Mouse (Mus musculus) heart, embryonic 10.5 days (tissue): ENCODE measurements around the gene Cdk17. TPM values are rescaled to one million over a fixed set of nuclear protein-coding genes. Genes with fewer than 3 reads are reported as not detected.

Source experiments
- DNase-seq: peaks from one replicate; pipeline ENCODE4 v3.0.0-alpha.2; 2017; ENCODE audit warnings: low spot score
- H3K27ac ChIP-seq: fragments of 300-500 bp; sonication (generic); 2 replicates; pipeline ENCODE4 v1.5.1; 2016; ENCODE audit warnings: mild to moderate bottlenecking
- H3K27me3 ChIP-seq: fragments of 300-500 bp; sonication (generic); 2 replicates; pipeline ENCODE4 v1.6.1; 2016; ENCODE audit warnings: mild to moderate bottlenecking; ENCODE audit not compliant: poor library complexity, insufficient read depth, severe bottlenecking
- H3K36me3 ChIP-seq: fragments of 300-500 bp; sonication (generic); 2 replicates; pipeline ENCODE4 v1.6.1; 2016; ENCODE audit warnings: mild to moderate bottlenecking, moderate library complexity
- H3K4me1 ChIP-seq: fragments of 300-500 bp; sonication (generic); 2 replicates; pipeline ENCODE4 v1.6.1; 2016; ENCODE audit warnings: mild to moderate bottlenecking
- H3K4me3 ChIP-seq: fragments of 300-500 bp; sonication (generic); 2 replicates; pipeline ENCODE4 v1.5.1; 2016; ENCODE audit warnings: mild to moderate bottlenecking, moderate library complexity
- H3K9me3 ChIP-seq: fragments of 300-500 bp; sonication (generic); 2 replicates; pipeline ENCODE4 v1.6.1; 2016; ENCODE audit warnings: mild to moderate bottlenecking, moderate library complexity
- WGBS: fragments of 180-500 bp; shearing (Covaris S2); methylation state at CpG from one replicate; pipeline ENCODE4 v1.1.7; 2016; 5-methylcytosine and 5-hydroxymethylcytosine counted together
- polyA plus RNA-seq: library from polyadenylated mRNA; unstranded; fragments of >200 nt; fragmentation: Nextera tagmentation; extraction: Ambion mirVana; gene quantifications from 2 replicates; pipeline ENCODE4 v1.2.1, GENCODE M21; 2016

The Cdk17 gene
- polyA plus RNA-seq, 1 experiment from 2014 or later = 20.0 TPM

DNA sequence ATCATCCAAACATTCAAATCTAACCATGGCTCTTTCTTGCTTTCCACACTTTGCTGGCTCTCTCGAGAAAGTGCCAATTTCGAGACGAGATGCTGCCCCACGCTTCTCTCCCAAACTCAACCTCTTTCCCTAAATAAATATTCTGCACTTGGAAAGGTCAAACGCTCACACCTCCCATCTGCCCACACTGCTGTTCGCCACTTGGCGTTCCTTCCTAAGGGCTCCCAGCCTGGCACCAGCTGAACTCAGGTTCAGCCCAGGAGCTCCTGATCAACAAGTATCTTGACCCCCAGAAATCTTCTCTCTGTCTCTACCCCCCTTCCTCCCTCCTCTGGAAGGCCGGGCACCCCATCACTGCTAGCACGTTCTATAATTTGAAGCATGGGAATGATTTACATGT is 116.2 kb downstream of the Cdk17 start:
- peak overlapping the region; percentile 71 for H3K27ac ChIP-seq
- 60% methylated on average over 9 of the region's 9 CpGs for WGBS
- peaks cover 66% of the 10 kb centered on the region for H3K4me1 ChIP-seq
- peak overlapping the region; percentile 51; the same call in 1 of the 2 replicates for H3K4me3 ChIP-seq
- H3K27me3 ChIP-seq = no peaks in the 10 kb centered on the region
- H3K9me3 ChIP-seq = no peaks in the 10 kb centered on the region
- peaks cover 31% of the 10 kb centered on the region for H3K36me3 ChIP-seq
- no peak for DNase-seq

- Histone ChIP-seq H3K4me1 (peaks cover 69% of the 10 kb centered on the region), H3K27me3 (no peaks in the 10 kb centered on the region), H3K36me3 (peaks cover 34% of the 10 kb centered on the region), H3K27ac (no peak overlapping the region), H3K4me3 (no peak overlapping the region), H3K9me3 (no peaks in the 10 kb centered on the region)
- WGBS = 78% methylated on average over 8 of the region's 8 CpGs
- no peak for DNase-seq
These were observed 117.7 kb downstream of the Cdk17 start for GRCm38 (mm10) chr10:93278361-93278760.

GRCm38 (mm10) chr10:93279062-93279461 is 118.4 kb downstream of the Cdk17 start:
- Histone ChIP-seq H3K4me1 (peaks cover 65% of the 10 kb centered on the region), H3K27ac (peak overlapping the region; percentile 18; the same call in 1 of the 2 replicates), H3K36me3 (peaks cover 40% of the 10 kb centered on the region), H3K27me3 (no peaks in the 10 kb centered on the region), H3K9me3 (no peaks in the 10 kb centered on the region), H3K4me3 (no peak overlapping the region)
- 88% methylated on average over 9 of the region's 9 CpGs for WGBS
- no peak for DNase-seq

DNA sequence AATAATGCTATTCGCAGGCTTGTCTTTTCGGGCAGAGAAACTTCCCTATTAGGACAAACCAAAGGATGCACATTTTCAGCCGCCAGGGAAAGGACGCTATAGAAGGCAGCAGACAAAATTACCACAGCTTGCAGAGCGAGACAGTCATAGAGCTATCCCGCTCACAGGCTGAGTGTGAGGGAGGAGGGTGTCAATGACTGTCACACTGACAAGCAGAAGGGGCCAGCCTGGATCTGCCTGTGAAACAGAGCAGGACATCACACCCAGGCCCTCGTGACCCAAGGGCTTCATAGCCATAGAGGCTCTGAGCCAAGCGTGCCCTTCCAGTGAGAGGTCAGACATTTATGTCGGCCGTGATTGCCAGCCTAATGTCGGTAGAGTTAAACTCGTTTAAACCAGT is 119.9 kb downstream of the Cdk17 start:
- Histone ChIP-seq H3K36me3 (peaks cover 47% of the 10 kb centered on the region), H3K27ac (peak overlapping the region; percentile 80), H3K27me3 (no peaks in the 10 kb centered on the region), H3K9me3 (no peaks in the 10 kb centered on the region), H3K4me1 (peaks cover 60% of the 10 kb centered on the region), H3K4me3 (no peak overlapping the region)
- peak; percentile 85 for DNase-seq
- WGBS = 58% methylated on average over 12 of the region's 12 CpGs

DNA sequence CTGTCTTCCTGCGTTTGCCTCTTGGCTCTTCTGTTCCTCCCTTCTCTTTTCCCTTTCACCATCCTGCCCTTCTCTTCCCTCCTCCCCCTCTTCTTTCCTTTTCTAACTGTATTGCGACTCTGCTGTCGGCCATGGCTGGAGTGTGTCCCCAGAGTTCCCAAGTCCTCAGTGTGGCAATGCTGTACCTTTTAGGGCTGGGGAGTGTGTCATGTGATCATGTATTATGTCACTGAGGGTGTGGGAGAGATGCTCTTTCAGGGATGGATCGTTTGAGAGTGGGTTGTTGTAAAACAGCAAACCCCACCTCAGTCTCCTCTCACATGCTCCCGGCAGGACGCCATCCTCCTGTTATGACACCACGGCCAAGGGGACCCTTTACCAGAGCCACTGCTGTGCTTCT is 120.4 kb downstream of the Cdk17 start:
- DNase-seq = no peak
- H3K9me3 ChIP-seq = no peaks in the 10 kb centered on the region
- H3K36me3 ChIP-seq = peaks cover 47% of the 10 kb centered on the region
- H3K4me3 ChIP-seq = no peak overlapping the region
- H3K27ac ChIP-seq = peak overlapping the region; percentile 80
- peaks cover 56% of the 10 kb centered on the region for H3K4me1 ChIP-seq
- no peaks in the 10 kb centered on the region for H3K27me3 ChIP-seq
- 74% methylated on average over 7 of the region's 7 CpGs for WGBS

DNA sequence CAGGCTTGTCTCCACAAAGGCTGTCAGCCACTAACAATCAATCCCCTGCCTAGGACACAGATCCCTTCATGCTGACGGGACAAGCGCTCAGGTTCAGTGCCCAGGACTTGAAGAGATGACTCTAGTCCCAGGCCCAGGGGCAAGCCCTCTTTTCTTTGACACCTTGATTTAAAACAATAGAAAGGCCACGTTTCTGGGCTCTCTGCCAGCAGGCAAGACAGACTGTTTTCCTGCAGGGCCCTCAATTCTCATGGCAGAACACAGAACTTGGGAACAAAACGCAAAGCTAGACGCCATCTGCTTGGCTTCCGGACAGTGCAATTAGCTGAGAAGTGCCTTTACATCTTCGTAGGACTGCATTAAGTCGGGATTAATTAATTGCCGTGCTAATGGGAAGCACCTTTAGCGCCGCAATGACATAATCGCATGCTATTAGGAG is 121.9 kb downstream of the Cdk17 start:
- H3K36me3 ChIP-seq = peaks cover 51% of the 10 kb centered on the region
- 67% methylated on average over 12 of the region's 12 CpGs for WGBS
- no peak overlapping the region for H3K4me3 ChIP-seq
- H3K4me1 ChIP-seq = peaks cover 44% of the 10 kb centered on the region
- H3K27me3 ChIP-seq = no peaks in the 10 kb centered on the region
- peak overlapping the region; percentile 45; the same call in 1 of the 2 replicates for H3K27ac ChIP-seq
- H3K9me3 ChIP-seq = no peaks in the 10 kb centered on the region
- DNase-seq = no peak

DNA sequence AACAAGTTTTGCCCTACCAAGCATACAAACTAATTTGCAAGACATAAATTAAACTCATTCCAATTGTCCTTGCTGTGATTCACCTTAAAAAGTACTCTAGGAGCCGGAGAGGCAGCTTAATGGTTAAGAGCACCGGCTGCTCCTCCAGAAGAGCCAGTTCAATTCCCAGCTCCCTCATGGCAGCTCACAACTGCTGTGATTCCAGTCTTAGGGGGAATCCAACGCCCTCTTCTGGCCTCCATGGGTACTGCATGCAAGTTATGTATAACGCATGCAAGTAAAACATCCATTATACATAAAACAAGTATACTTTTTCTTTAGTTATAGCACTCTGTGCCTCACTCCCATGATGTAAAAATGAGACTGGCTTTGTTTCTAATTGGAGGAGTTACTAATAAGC is 122.6 kb downstream of the Cdk17 start:
- H3K9me3 ChIP-seq = no peaks in the 10 kb centered on the region
- H3K27ac ChIP-seq = no peak overlapping the region
- H3K4me1 ChIP-seq = peaks cover 42% of the 10 kb centered on the region
- 72% methylated on average over 4 of the region's 4 CpGs for WGBS
- H3K36me3 ChIP-seq = peaks cover 49% of the 10 kb centered on the region
- H3K4me3 ChIP-seq = no peak overlapping the region
- H3K27me3 ChIP-seq = no peaks in the 10 kb centered on the region
- DNase-seq = no peak

GRCm38 (mm10) chr10:93285489-93285888 is 124.8 kb downstream of the Cdk17 start:
- no peaks in the 10 kb centered on the region for H3K27me3 ChIP-seq
- H3K4me1 ChIP-seq = peaks cover 37% of the 10 kb centered on the region
- no peaks in the 10 kb centered on the region for H3K9me3 ChIP-seq
- no peak for DNase-seq
- 58% methylated on average over 5 of the region's 5 CpGs for WGBS
- H3K36me3 ChIP-seq = peaks cover 35% of the 10 kb centered on the region
- H3K4me3 ChIP-seq = no peak overlapping the region
- H3K27ac ChIP-seq = 0 out of 2 replicates have a peak overlapping the region, but pooled peaks have one; percentile 29

GRCm38 (mm10) chr10:93287551-93288145 is 127.0 kb downstream of the Cdk17 start:
- 76% methylated on average over 8 of the region's 8 CpGs for WGBS
- Histone ChIP-seq H3K36me3 (peaks cover 26% of the 10 kb centered on the region), H3K27me3 (no peaks in the 10 kb centered on the region), H3K4me3 (no peak overlapping the region), H3K4me1 (peaks cover 30% of the 10 kb centered on the region), H3K9me3 (no peaks in the 10 kb centered on the region), H3K27ac (peak overlapping the region; percentile 56; the same call in 1 of the 2 replicates)
- no peak for DNase-seq

- no peak for DNase-seq
- Histone ChIP-seq H3K4me1 (peaks cover 29% of the 10 kb centered on the region), H3K4me3 (no peak overlapping the region), H3K36me3 (peaks cover 24% of the 10 kb centered on the region), H3K27me3 (no peaks in the 10 kb centered on the region), H3K27ac (no peak overlapping the region), H3K9me3 (no peaks in the 10 kb centered on the region)
- 57% methylated on average over 4 of the region's 4 CpGs for WGBS
These were observed 127.7 kb downstream of the Cdk17 start for GRCm38 (mm10) chr10:93288336-93288735.

GRCm38 (mm10) chr10:93289404-93289803 is 128.7 kb downstream of the Cdk17 start:
- no peaks in the 10 kb centered on the region for H3K9me3 ChIP-seq
- no peak overlapping the region for H3K4me3 ChIP-seq
- H3K4me1 ChIP-seq = peaks cover 35% of the 10 kb centered on the region
- no peaks in the 10 kb centered on the region for H3K27me3 ChIP-seq
- no peak for DNase-seq
- peaks cover 14% of the 10 kb centered on the region for H3K36me3 ChIP-seq
- WGBS = 67% methylated on average over 6 of the region's 6 CpGs
- no peak overlapping the region for H3K27ac ChIP-seq

DNA sequence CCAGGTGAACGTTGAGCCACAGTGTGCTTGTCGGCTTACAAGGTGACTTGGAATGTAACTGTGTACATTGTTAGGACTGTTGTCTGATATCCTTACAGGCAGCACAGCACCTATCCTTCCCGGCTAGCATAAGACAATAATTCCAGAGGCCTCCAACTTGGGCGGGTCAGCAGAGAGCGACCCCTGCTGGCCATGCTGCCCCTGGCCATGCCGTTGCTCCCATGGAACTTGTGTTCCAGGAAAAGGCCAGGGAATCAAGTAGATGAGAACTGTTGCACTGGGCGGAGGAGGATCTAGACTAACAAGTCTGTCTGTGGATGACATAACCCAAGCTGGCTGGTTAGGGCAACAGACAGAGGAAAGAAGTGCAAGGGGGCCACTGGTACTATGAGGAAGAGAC is 130.7 kb downstream of the Cdk17 start:
- DNase-seq = peak; percentile 86
- Histone ChIP-seq H3K4me1 (peaks cover 39% of the 10 kb centered on the region), H3K4me3 (no peak overlapping the region), H3K9me3 (no peaks in the 10 kb centered on the region), H3K36me3 (peaks cover 7% of the 10 kb centered on the region; the same call in 1 of the 2 replicates), H3K27me3 (no peaks in the 10 kb centered on the region), H3K27ac (no peak overlapping the region)
- WGBS = 35% methylated on average over 7 of the region's 7 CpGs

GRCm38 (mm10) chr10:93291843-93292242 is 131.2 kb downstream of the Cdk17 start:
- H3K9me3 ChIP-seq = no peaks in the 10 kb centered on the region
- H3K27me3 ChIP-seq = no peaks in the 10 kb centered on the region
- H3K4me1 ChIP-seq = peaks cover 43% of the 10 kb centered on the region
- 7% methylated on average over 6 of the region's 6 CpGs for WGBS
- H3K27ac ChIP-seq = no peak overlapping the region
- DNase-seq = peak; percentile 88
- no peak overlapping the region for H3K4me3 ChIP-seq
- peaks cover 7% of the 10 kb centered on the region; the same call in 1 of the 2 replicates for H3K36me3 ChIP-seq

DNA sequence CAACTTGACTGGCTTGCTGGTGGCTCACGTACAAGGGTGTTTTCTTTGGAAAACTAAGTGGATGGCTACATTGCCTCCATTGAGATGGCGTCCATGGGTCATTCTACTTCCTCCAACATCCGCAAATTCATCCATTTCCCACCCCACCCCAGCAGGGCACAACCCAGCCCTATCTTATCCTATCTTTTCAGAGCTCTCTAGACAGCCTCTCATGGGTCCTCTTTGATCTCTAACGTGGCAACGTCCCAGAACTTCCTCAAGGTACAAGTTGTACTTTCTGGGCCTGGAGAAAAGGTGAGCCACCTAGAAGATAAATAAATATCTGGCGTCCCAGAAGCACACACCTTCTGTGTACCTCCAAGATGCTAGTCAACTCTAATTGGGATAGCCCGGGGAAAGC is 132.9 kb downstream of the Cdk17 start:
- Histone ChIP-seq H3K27ac (no peak overlapping the region), H3K9me3 (no peaks in the 10 kb centered on the region), H3K27me3 (no peaks in the 10 kb centered on the region), H3K4me3 (no peak overlapping the region), H3K36me3 (no peaks in the 10 kb centered on the region), H3K4me1 (peaks cover 41% of the 10 kb centered on the region)
- no peak for DNase-seq
- WGBS = 56% methylated on average over 7 of the region's 7 CpGs
